Mouse (Mus musculus) heart, embryonic 14.5 days (tissue): Measurements from ENCODE around the gene Mgll. TPM values are rescaled to one million over a fixed set of nuclear protein-coding genes. Genes with fewer than 3 reads are reported as not detected.

ENCODE experiments used
- ATAC-seq: fragments of 200-750 bp; cut with Nextera tagmentation; 2 replicates; pipeline ENCODE4 v1.8.0; 2017; ENCODE audit warnings: low read depth, moderate TSS enrichment; ENCODE audit not compliant: insufficient number of reproducible peaks, insufficient read depth, low FRiP score
- H3K27ac ChIP-seq, 2 experiments: fragments of 200-500 bp in 1 of 2; fragments of 300-500 bp in 1 of 2; sonication (generic) in 1 of 2; replicated peaks in 1 of 2; 2 replicates each; pipeline ENCODE4 v1.5.1; 2012 to 2014; ENCODE audit warnings: low read depth in 2 of 2, low read length in 2 of 2, control low read depth in 1 of 2, mild to moderate bottlenecking in 1 of 2, mixed read lengths in 1 of 2; ENCODE audit not compliant: control insufficient read depth in 1 of 2, insufficient read depth in 1 of 2
- H3K27me3 ChIP-seq: fragments of 300-500 bp; sonication (generic); 2 replicates; pipeline ENCODE4 v1.6.1; 2014; ENCODE audit warnings: mild to moderate bottlenecking, low read length, control low read depth; ENCODE audit not compliant: control insufficient read depth, insufficient read depth
- H3K36me3 ChIP-seq: fragments of 300-500 bp; sonication (generic); 2 replicates; pipeline ENCODE4 v1.6.1; 2014; ENCODE audit warnings: mild to moderate bottlenecking, control low read depth, low read length, mixed read lengths; ENCODE audit not compliant: control insufficient read depth, insufficient read depth
- H3K4me1 ChIP-seq, 2 experiments: fragments of 200-500 bp in 1 of 2; fragments of 300-500 bp in 1 of 2; sonication (generic) in 1 of 2; 2 replicates each; pipeline ENCODE4 v1.6.1; 2012 to 2014; ENCODE audit warnings: low read length in 2 of 2, control low read depth in 1 of 2, mixed read lengths in 1 of 2; ENCODE audit not compliant: control insufficient read depth in 2 of 2, insufficient read depth in 2 of 2
- H3K4me2 ChIP-seq: fragments of 300-500 bp; sonication (generic); 2 replicates; pipeline ENCODE4 v1.6.1; 2014; ENCODE audit warnings: mild to moderate bottlenecking, low read length
- H3K4me3 ChIP-seq, 2 experiments: fragments of 200-500 bp in 1 of 2; fragments of 300-500 bp in 1 of 2; sonication (generic) in 1 of 2; 2 replicates each; pipeline ENCODE4 v1.5.1; 2012 to 2014; ENCODE audit warnings: low read length in 2 of 2, mild to moderate bottlenecking in 2 of 2, control low read depth in 1 of 2, low read depth in 1 of 2, moderate library complexity in 1 of 2; ENCODE audit not compliant: control insufficient read depth in 1 of 2, insufficient read depth in 1 of 2
- H3K9ac ChIP-seq: fragments of 300-500 bp; sonication (generic); 2 replicates; pipeline ENCODE4 v1.6.1; 2014; ENCODE audit warnings: mild to moderate bottlenecking, low read length
- H3K9me3 ChIP-seq: fragments of 300-500 bp; sonication (generic); 2 replicates; pipeline ENCODE4 v1.6.1; 2016; ENCODE audit warnings: low read length, control low read depth; ENCODE audit not compliant: control insufficient read depth
- WGBS: fragments of 180-500 bp; shearing (Covaris S2); extraction: QIAGEN DNeasy Blood & Tissue Kit; methylation state at CpG from one replicate; pipeline ENCODE4 v1.1.7; 2014; 5-methylcytosine and 5-hydroxymethylcytosine counted together
- polyA plus RNA-seq: library from polyadenylated mRNA; unstranded; fragments of >200 nt; fragmentation: Nextera tagmentation; extraction: Ambion mirVana; gene quantifications from 2 replicates; pipeline ENCODE4 v1.2.1, GENCODE M21; 2014

The Mgll gene
- polyA plus RNA-seq, 1 experiment from 2014 or later: 28.7 TPM

DNA sequence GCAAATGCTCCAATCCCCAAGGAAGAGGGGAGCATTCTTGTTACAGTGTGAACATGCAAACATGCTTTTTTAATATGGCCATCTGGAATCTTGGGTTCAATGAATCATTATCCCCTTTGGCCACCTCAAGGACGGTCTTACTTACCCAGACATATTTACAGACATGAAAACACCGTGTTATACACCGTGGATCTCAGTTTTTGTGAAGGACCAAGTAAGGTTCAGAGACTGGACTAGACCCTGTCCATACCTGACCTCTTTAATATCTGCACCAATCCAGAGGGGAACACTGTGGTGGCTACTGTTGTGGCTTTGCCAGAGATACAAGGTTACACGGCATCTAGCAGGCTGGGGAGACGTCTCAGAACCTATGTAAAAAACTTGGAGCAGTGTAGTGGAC is 4.3 kb downstream of the Mgll start:
- Histone ChIP-seq H3K27me3 (no peaks in the 10 kb centered on the region), H3K27ac (no peak overlapping the region), H3K4me3 (no peak overlapping the region), H3K9ac (no peak overlapping the region), H3K4me2 (no peak overlapping the region), H3K36me3 (no peaks in the 10 kb centered on the region), H3K9me3 (no peaks in the 10 kb centered on the region), H3K4me1 (peaks cover 0 to 5% of the 10 kb centered on the region in 2 experiments; a peak in 1 of 4 replicates)
- ATAC-seq: no peak
- WGBS: 80% methylated on average over 5 of the region's 5 CpGs

DNA sequence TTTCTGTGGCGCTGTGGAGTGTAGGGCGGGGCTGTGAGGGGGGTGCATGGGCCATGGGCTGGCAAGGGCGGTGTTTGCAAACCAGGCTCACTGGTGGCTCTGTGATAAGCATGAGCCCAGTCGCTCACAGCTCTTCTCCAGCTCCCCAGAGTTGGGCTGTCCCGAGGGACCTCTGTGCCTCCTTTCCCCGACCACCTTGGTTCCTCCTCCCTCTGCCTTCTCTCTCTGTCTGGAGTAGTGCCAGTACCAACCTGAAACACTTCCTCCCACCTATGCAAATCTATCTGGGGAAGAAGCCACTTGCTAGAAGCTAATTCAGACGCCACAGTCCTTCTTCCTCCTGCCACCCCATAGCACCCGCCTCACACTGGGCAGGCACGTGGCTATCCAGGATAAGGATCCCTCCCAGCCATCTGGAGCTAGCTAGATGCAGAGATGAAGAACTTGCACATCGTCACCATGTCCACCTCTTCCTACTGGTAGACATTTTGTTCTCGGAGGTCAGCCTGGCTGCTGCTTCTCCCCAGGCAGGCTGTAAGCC is 7.1 kb downstream of the Mgll start:
- ATAC-seq: no peak
- no peak overlapping the region for H3K27ac ChIP-seq
- H3K27me3 ChIP-seq: no peaks in the 10 kb centered on the region
- H3K36me3 ChIP-seq: no peaks in the 10 kb centered on the region
- no peak overlapping the region for H3K9ac ChIP-seq
- peaks cover 0 to 3% of the 10 kb centered on the region in 2 experiments; a peak in 1 of 4 replicates for H3K4me1 ChIP-seq
- no peaks in the 10 kb centered on the region for H3K9me3 ChIP-seq
- 66% methylated on average over 11 of the region's 11 CpGs for WGBS
- no peak overlapping the region for H3K4me2 ChIP-seq
- no peak overlapping the region for H3K4me3 ChIP-seq

DNA sequence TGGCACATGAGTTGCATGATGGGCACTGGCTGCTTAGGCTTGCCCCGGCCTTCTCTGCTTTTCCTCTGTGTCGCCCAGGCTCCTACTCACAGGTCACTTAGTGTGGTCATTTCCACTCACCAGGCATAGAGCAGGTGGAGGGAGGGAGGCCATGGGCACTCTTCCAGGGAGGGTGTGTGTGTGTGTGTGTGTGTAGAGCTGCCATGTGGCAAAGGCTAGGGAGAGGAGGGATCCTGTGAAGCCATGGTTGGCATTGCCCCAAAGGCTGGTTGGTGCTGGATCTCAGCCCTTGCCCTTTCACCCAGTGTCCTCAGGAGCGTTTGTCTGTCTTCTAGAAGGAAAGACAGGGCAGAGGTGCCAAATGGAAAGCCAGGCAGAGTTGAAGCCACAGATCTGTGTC is 7.8 kb downstream of the Mgll start:
- no peak overlapping the region for H3K4me2 ChIP-seq
- no peak overlapping the region for H3K4me3 ChIP-seq
- no peaks in the 10 kb centered on the region for H3K27me3 ChIP-seq
- ATAC-seq: no peak
- WGBS: 80% methylated on average over 3 of the region's 3 CpGs
- H3K9ac ChIP-seq: no peak overlapping the region
- peaks cover 0 to 3% of the 10 kb centered on the region in 2 experiments; a peak in 1 of 4 replicates for H3K4me1 ChIP-seq
- H3K9me3 ChIP-seq: no peaks in the 10 kb centered on the region
- H3K27ac ChIP-seq: no peak overlapping the region
- no peaks in the 10 kb centered on the region for H3K36me3 ChIP-seq

DNA sequence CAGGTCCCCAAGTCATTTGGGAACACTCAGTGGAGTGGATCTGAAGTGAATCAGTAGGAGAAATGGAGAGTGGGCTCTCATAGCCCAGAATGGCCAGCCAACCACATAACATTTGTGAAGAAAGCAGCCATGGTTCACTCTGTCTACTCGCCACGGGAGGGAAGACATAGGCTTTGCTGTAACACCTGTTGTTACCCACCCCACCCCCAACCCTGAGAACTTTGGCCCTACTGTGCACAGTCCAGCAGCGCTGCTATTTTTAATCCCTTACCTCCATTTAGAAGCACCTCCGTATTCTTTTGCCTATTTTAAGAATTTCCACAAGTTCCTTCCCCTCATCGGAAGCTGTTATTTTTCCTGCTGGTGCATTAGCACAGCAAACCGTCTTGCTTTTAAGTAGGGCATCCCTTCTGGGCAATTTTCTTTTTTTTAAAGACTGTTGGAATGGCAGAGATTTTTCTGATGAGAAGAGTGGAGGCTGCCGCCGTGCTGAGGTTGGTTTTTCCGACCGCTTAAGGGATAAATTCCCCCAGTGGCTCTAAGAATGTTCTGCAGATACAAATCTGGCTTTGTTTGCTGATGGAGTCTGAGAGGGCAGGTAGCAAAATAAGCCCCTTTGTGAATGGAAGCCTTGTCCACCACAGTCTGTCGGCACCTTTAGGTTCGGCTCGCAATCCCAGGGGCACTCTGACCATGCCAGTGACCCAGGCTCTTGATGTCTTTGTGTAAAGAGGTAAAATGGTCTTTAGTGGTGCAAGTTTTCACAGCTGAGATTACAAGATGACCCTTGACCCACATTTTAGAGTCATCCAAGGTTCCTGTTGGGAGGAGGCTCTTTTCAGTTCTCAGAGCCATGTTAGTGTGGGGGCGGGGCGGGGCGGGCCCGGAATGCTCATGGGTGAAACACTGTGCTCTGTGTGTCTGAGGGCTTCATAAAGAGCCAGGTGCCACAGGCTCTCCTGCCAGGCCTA is 8.7 kb downstream of the Mgll start:
- no peak for ATAC-seq
- H3K4me3 ChIP-seq: no peak overlapping the region
- no peak overlapping the region for H3K4me2 ChIP-seq
- no peak overlapping the region for H3K27ac ChIP-seq
- no peaks in the 10 kb centered on the region for H3K27me3 ChIP-seq
- H3K4me1 ChIP-seq: peaks cover 0 to 3% of the 10 kb centered on the region in 2 experiments; a peak in 1 of 4 replicates
- H3K9ac ChIP-seq: no peak overlapping the region
- 62% methylated on average over 17 of the region's 17 CpGs for WGBS
- no peaks in the 10 kb centered on the region for H3K9me3 ChIP-seq
- no peaks in the 10 kb centered on the region for H3K36me3 ChIP-seq

DNA sequence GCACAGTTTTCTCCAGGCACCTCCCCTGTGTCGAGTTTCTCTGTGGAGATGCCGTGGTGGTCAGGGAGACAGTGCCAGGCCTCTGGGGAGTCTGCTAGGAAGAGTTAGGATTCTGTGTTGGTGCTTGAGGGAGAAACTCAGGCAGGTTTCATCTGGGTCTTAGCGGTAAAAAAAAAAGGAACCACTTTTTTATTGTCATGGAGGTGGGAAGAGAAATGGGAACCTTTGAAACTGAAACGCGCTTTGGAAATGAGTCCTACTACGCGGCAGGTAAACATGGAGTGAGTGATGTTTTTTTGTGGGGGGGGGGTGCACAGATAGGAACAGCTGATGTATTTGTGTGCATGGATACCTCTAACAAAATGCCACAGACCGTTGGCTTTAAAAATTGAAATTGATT is 12.1 kb downstream of the Mgll start:
- H3K36me3 ChIP-seq: no peaks in the 10 kb centered on the region
- H3K4me1 ChIP-seq: peaks cover 0 to 3% of the 10 kb centered on the region in 2 experiments; a peak in 1 of 4 replicates
- no peak for ATAC-seq
- H3K27me3 ChIP-seq: no peaks in the 10 kb centered on the region
- H3K4me2 ChIP-seq: no peak overlapping the region
- WGBS: 81% methylated on average over 8 of the region's 8 CpGs
- H3K27ac ChIP-seq: no peak overlapping the region
- no peaks in the 10 kb centered on the region for H3K9me3 ChIP-seq
- H3K9ac ChIP-seq: no peak overlapping the region
- H3K4me3 ChIP-seq: no peak overlapping the region

DNA sequence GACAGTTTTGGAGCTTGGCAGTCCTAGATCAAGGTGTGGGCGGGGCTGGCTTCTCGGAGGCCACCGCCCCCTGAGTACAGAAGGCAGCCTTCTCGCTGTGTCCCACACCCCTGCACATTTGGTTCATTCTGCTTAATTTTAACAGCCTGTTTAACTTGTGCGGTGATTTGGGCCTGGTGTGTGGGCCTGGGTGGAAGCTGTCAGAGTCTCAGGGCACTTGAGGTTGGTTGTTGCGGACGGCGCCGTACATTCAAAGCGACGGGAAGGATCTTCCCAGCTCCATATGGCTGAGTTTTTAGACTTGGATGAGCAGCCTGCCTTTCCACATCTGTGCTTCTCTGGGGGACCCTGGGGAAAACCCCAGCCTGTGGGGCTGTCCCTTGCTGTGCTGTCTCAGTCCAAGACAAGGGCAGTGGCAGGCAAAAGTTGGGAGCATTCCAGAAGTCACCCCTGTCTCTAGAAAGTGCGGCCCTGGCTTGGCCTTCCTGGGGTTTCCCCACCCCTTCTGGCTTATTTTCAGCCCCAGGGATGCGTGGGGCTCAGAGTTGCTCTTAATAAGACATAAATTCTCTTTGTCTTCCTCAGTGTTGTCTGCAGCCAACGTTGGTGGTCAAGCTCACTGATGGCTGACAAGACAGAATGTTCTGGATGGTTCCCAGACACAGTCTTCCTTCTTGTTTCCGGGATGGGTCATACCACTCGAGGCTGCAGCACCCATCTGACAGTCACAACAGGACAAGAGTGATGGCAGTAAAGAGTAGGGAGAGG is 12.7 kb downstream of the Mgll start:
- Histone ChIP-seq H3K4me1 (peaks cover 0 to 3% of the 10 kb centered on the region in 2 experiments; a peak in 1 of 4 replicates), H3K4me3 (no peak overlapping the region), H3K9me3 (no peaks in the 10 kb centered on the region), H3K4me2 (no peak overlapping the region), H3K27ac (no peak overlapping the region), H3K36me3 (no peaks in the 10 kb centered on the region), H3K9ac (no peak overlapping the region), H3K27me3 (no peaks in the 10 kb centered on the region)
- ATAC-seq: no peak
- 82% methylated on average over 16 of the region's 16 CpGs for WGBS

DNA sequence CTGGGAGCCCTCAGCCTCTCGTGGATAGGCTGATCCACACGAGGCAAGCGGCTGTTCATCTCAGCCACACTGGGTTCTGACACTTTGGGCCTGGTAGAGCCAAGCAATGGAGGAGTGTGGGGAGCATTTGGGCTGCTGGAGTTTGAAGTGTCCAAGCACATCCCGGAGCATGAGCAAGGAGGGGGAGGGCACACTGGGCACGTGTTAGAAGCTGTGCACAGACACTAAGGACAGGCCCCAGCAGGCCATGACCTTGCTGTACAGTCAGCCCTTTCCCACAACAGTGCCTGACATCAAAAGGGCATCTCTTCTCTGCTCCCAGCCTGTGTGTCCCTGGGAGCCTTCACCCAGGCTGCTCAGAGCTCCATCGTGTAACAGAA is 13.3 kb downstream of the Mgll start:
- H3K36me3 ChIP-seq: no peaks in the 10 kb centered on the region
- no peak overlapping the region for H3K4me2 ChIP-seq
- H3K27me3 ChIP-seq: no peaks in the 10 kb centered on the region
- WGBS: 68% methylated on average over 6 of the region's 6 CpGs
- peaks cover 0 to 3% of the 10 kb centered on the region in 2 experiments; a peak in 1 of 4 replicates for H3K4me1 ChIP-seq
- no peaks in the 10 kb centered on the region for H3K9me3 ChIP-seq
- no peak overlapping the region for H3K9ac ChIP-seq
- no peak overlapping the region for H3K4me3 ChIP-seq
- no peak overlapping the region for H3K27ac ChIP-seq
- ATAC-seq: no peak
